Mouse (Mus musculus): ENCODE measurements around the gene Npas3. TPM values are rescaled to one million over a fixed set of nuclear protein-coding genes. Genes with fewer than 3 reads are reported as not detected.

The Npas3 gene
- polyA plus RNA-seq, 1 experiment: 1.2 TPM

- Histone ChIP-seq H3K4me1 (ENCODE audit: control insufficient read depth, insufficient read depth, low read length) (peaks cover 4% of the 10 kb centered on the region), H3K27ac (ENCODE audit: insufficient read depth, low read length) (no peak overlapping the region), H3K4me3 (ENCODE audit: low read depth, low read length) (no peak overlapping the region), H3K9me3 (replicated peaks; ENCODE audit: control insufficient read depth, insufficient read depth, low read length, poor library complexity, severe bottlenecking) (no peaks in the 10 kb centered on the region), H3K36me3 (ENCODE audit: control insufficient read depth, insufficient read depth, low read length, poor library complexity, severe bottlenecking) (no peaks in the 10 kb centered on the region), H3K27me3 (ENCODE audit: control insufficient read depth, insufficient read depth, low read length, poor library complexity, severe bottlenecking) (no peaks in the 10 kb centered on the region), H3K9ac (ENCODE audit: low read depth, poor library complexity, severe bottlenecking) (no peak overlapping the region)
- no peak for TF ChIP-seq POLR2A (IDR thresholded peaks at IDR 0.05; ENCODE audit: insufficient read depth, low read length)
- TF ChIP-seq EP300 (IDR thresholded peaks at IDR 0.05; ENCODE audit: insufficient read depth, low read depth, low read length): no peak
- TF ChIP-seq CTCF (IDR thresholded peaks at IDR 0.05; ENCODE audit: low read depth, low read length): no peak
Observed at GRCm38 (mm10) chr12:54048126-54048525, 799.6 kb downstream of the Npas3 start.

- H3K4me3 ChIP-seq (ENCODE audit: low read depth, low read length): no peak overlapping the region
- no peaks in the 10 kb centered on the region for H3K27me3 ChIP-seq (ENCODE audit: control insufficient read depth, insufficient read depth, low read length, poor library complexity, severe bottlenecking)
- no peaks in the 10 kb centered on the region for H3K9me3 ChIP-seq (replicated peaks; ENCODE audit: control insufficient read depth, insufficient read depth, low read length, poor library complexity, severe bottlenecking)
- H3K9ac ChIP-seq (ENCODE audit: low read depth, poor library complexity, severe bottlenecking): no peak overlapping the region
- TF ChIP-seq CTCF (IDR thresholded peaks at IDR 0.05; ENCODE audit: low read depth, low read length) (no peak), EP300 (IDR thresholded peaks at IDR 0.05; ENCODE audit: insufficient read depth, low read depth, low read length) (no peak), POLR2A (IDR thresholded peaks at IDR 0.05; ENCODE audit: insufficient read depth, low read length) (no peak)
- peaks cover 4% of the 10 kb centered on the region for H3K4me1 ChIP-seq (ENCODE audit: control insufficient read depth, insufficient read depth, low read length)
- H3K36me3 ChIP-seq (ENCODE audit: control insufficient read depth, insufficient read depth, low read length, poor library complexity, severe bottlenecking): no peaks in the 10 kb centered on the region
- H3K27ac ChIP-seq (ENCODE audit: insufficient read depth, low read length): no peak overlapping the region
Observed at GRCm38 (mm10) chr12:54049926-54050325, 801.4 kb downstream of the Npas3 start.

DNA sequence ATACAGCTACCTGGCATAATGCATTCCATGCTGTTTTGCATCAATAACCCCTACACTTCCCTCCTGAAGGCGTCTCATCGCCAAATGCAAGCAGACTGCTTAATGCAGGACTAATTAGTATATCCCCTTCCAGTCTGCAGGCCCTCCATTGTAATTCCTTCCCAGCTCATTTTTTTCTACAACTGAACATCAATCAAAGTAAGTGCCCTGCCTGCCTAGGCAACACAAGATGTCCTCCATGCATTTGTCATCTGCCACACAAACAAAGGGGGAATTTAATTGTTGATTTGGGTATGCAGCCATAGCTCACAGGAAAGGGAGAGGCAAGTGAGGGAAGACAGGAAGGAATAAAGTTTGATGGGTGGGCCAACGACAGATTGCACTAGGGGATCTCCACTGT, 804.5 kb downstream of the Npas3 start:
- Histone ChIP-seq H3K36me3 (ENCODE audit: control insufficient read depth, insufficient read depth, low read length, poor library complexity, severe bottlenecking) (no peaks in the 10 kb centered on the region), H3K27ac (ENCODE audit: insufficient read depth, low read length) (no peak overlapping the region), H3K27me3 (ENCODE audit: control insufficient read depth, insufficient read depth, low read length, poor library complexity, severe bottlenecking) (no peaks in the 10 kb centered on the region), H3K9me3 (replicated peaks; ENCODE audit: control insufficient read depth, insufficient read depth, low read length, poor library complexity, severe bottlenecking) (no peaks in the 10 kb centered on the region), H3K9ac (ENCODE audit: low read depth, poor library complexity, severe bottlenecking) (no peak overlapping the region), H3K4me3 (ENCODE audit: low read depth, low read length) (no peak overlapping the region), H3K4me1 (ENCODE audit: control insufficient read depth, insufficient read depth, low read length) (no peaks in the 10 kb centered on the region)
- TF ChIP-seq POLR2A (IDR thresholded peaks at IDR 0.05; ENCODE audit: insufficient read depth, low read length): no peak
- TF ChIP-seq CTCF (IDR thresholded peaks at IDR 0.05; ENCODE audit: low read depth, low read length): no peak
- no peak for TF ChIP-seq EP300 (IDR thresholded peaks at IDR 0.05; ENCODE audit: insufficient read depth, low read depth, low read length)

GRCm38 (mm10) chr12:54053598-54053997, 805.1 kb downstream of the Npas3 start:
- Histone ChIP-seq H3K27ac (ENCODE audit: insufficient read depth, low read length) (no peak overlapping the region), H3K9ac (ENCODE audit: low read depth, poor library complexity, severe bottlenecking) (no peak overlapping the region), H3K36me3 (ENCODE audit: control insufficient read depth, insufficient read depth, low read length, poor library complexity, severe bottlenecking) (no peaks in the 10 kb centered on the region), H3K9me3 (replicated peaks; ENCODE audit: control insufficient read depth, insufficient read depth, low read length, poor library complexity, severe bottlenecking) (no peaks in the 10 kb centered on the region), H3K4me1 (ENCODE audit: control insufficient read depth, insufficient read depth, low read length) (no peaks in the 10 kb centered on the region), H3K27me3 (ENCODE audit: control insufficient read depth, insufficient read depth, low read length, poor library complexity, severe bottlenecking) (no peaks in the 10 kb centered on the region), H3K4me3 (ENCODE audit: low read depth, low read length) (no peak overlapping the region)
- TF ChIP-seq POLR2A (IDR thresholded peaks at IDR 0.05; ENCODE audit: insufficient read depth, low read length): no peak
- no peak for TF ChIP-seq EP300 (IDR thresholded peaks at IDR 0.05; ENCODE audit: insufficient read depth, low read depth, low read length)
- TF ChIP-seq CTCF (IDR thresholded peaks at IDR 0.05; ENCODE audit: low read depth, low read length): no peak

DNA sequence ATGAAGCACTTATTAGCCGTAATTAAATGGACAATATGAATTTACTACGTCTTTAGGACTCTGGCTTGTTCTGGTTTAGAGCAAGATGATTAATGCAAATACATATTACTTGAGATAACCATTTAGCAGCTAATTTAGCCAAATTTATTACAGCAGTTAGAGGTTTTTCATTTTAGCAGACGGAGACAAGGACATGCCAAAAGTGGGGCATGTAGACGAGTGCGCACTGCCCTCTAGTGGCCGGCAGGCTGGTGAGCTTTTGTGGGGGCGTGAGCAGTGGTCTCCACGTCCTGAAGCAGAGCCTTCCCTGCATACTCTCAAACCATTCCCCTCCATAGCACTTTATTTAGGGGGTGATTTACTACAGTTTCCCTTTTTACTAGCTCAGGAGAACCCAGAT, 812.3 kb downstream of the Npas3 start:
- H3K9me3 ChIP-seq (replicated peaks; ENCODE audit: control insufficient read depth, insufficient read depth, low read length, poor library complexity, severe bottlenecking): no peaks in the 10 kb centered on the region
- peaks cover 2% of the 10 kb centered on the region for H3K4me1 ChIP-seq (ENCODE audit: control insufficient read depth, insufficient read depth, low read length)
- no peak overlapping the region for H3K27ac ChIP-seq (ENCODE audit: insufficient read depth, low read length)
- no peak overlapping the region for H3K4me3 ChIP-seq (ENCODE audit: low read depth, low read length)
- H3K36me3 ChIP-seq (ENCODE audit: control insufficient read depth, insufficient read depth, low read length, poor library complexity, severe bottlenecking): no peaks in the 10 kb centered on the region
- H3K27me3 ChIP-seq (ENCODE audit: control insufficient read depth, insufficient read depth, low read length, poor library complexity, severe bottlenecking): no peaks in the 10 kb centered on the region
- no peak overlapping the region for H3K9ac ChIP-seq (ENCODE audit: low read depth, poor library complexity, severe bottlenecking)
- TF ChIP-seq CTCF (IDR thresholded peaks at IDR 0.05; ENCODE audit: low read depth, low read length) (peak; percentile 93), EP300 (IDR thresholded peaks at IDR 0.05; ENCODE audit: insufficient read depth, low read depth, low read length) (0 out of 2 replicates have a peak, but pooled peaks have one; percentile 12), POLR2A (IDR thresholded peaks at IDR 0.05; ENCODE audit: insufficient read depth, low read length) (no peak)

- no peak overlapping the region for H3K9ac ChIP-seq (ENCODE audit: low read depth, poor library complexity, severe bottlenecking)
- H3K27me3 ChIP-seq (ENCODE audit: control insufficient read depth, insufficient read depth, low read length, poor library complexity, severe bottlenecking): no peaks in the 10 kb centered on the region
- no peak overlapping the region for H3K4me3 ChIP-seq (ENCODE audit: low read depth, low read length)
- no peaks in the 10 kb centered on the region for H3K9me3 ChIP-seq (replicated peaks; ENCODE audit: control insufficient read depth, insufficient read depth, low read length, poor library complexity, severe bottlenecking)
- H3K4me1 ChIP-seq (ENCODE audit: control insufficient read depth, insufficient read depth, low read length): peaks cover 2% of the 10 kb centered on the region
- H3K36me3 ChIP-seq (ENCODE audit: control insufficient read depth, insufficient read depth, low read length, poor library complexity, severe bottlenecking): no peaks in the 10 kb centered on the region
- no peak overlapping the region for H3K27ac ChIP-seq (ENCODE audit: insufficient read depth, low read length)
- TF ChIP-seq EP300 (IDR thresholded peaks at IDR 0.05; ENCODE audit: insufficient read depth, low read depth, low read length) (no peak), POLR2A (IDR thresholded peaks at IDR 0.05; ENCODE audit: insufficient read depth, low read length) (no peak), CTCF (IDR thresholded peaks at IDR 0.05; ENCODE audit: low read depth, low read length) (no peak)
Observed at GRCm38 (mm10) chr12:54061168-54061567, 812.7 kb downstream of the Npas3 start.

Data from ES-Bruce4 (cell line).